Mouse (Mus musculus): ENCODE results near the gene Il15ra.
A peak's percentile ranks its signal among the peaks of the same experiment; 100 is the strongest.

Il15ra gene

GRCm38 (mm10) chr2:11778087-11778823, 73.2 kb downstream of the Il15ra start:
- DNase-seq (ENCODE audit: low read depth, low spot score): peak; percentile 83
